Mouse (Mus musculus) neural tube, postnatal 0 days (tissue): Measurements from ENCODE around the gene Smad5. TPM values are rescaled to one million over a fixed set of nuclear protein-coding genes. Genes with fewer than 3 reads are reported as not detected.

Experiments used
- polyA plus RNA-seq: library from polyadenylated mRNA; unstranded; fragments of >200 nt; fragmentation: Nextera tagmentation; extraction: Ambion mirVana; gene quantifications from 2 replicates; pipeline ENCODE4 v1.2.1, GENCODE M21; 2015

Gene Smad5
- 11.4 and 15.1 TPM in 2 replicates for polyA plus RNA-seq

DNA sequence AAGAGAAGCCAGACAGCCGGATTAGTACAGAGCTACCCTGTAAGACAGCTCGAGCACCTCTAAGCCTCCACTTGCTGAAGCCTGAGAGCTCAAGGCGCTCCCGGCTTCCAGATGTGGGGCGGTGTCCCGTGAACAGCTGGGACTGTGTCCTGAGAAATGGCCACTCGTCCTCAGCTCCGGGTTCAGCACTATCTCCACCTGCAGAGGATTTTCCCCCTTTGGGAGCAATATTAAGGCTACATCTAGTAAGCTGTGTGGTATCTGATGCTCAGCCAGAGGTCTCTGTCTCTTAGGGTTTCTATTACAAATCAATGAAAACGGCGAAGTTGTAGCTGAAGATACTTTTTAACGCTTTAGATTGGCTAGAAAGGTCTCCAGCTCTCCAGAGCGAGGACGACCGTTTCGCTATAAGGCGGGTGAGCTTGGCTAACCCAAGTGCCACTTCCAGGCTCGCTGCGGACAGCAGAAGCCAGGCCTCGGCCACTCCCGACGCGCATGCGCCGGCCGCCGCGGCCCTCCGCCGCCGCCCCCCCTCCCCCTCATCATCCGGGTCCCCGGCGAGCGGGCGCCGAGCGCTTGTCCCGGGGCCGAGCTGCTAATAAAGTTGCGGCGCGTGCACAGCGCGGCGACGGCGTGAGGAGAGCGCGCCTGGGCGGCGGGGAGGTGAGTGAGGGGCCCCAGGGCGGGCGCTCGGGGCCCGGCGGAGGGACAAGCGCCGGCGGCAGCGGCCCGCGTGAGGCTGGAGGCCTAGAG is at the start of gene Smad5:
Gene Smad5 (plus strand): TSS at position 542 of the 753 bp plus-strand sequence.

DNA sequence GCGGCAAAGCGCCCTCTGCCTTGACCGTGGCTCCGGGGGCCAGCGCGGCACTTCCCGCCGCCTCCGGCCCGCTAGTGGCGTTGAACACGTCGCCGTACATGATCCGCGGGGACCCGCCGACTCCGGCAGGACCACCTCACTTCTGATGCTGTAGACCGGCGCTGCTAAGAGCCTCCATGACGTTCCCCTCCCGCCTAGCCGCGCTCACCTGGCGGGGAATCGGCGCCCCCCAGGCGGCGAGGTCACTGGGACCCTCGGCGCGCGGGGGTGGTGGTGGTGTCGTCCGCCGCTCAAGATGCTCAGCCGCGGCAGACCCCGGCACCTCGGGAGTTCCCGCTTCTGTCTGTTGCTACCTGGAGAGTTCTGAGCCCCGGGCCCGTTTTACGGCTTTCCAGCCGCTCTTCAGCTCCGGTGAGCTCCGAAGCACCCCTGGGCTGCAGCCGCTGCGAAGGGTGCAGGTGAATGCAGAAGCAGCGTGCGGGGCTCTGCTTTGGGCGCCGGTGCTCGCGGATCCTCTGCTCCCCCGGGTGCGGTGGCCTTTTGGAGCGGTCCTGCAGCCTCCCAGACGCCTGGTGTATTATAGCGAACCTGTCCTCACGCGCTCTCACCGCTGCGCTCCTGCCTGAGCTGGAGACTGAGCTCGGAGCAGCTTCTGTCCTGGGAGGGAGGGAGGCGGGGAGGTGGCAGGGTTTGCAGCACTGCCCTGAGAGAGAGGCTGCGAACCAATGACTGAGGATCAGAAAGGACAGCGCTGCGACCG is 50.6 kb downstream of the Smad5 start, which contains the start of gene Gm45623:
Gene Gm45623 (minus strand): TSS at position 636 of the 760 bp plus-strand sequence.

Other genes with a start within 250 kb of the Smad5 start
- not detected in 2 replicates for gene Il9, start 220.8 kb upstream of the Smad5 start, polyA plus RNA-seq
- gene Fbxl21, start 180.5 kb upstream of the Smad5 start, polyA plus RNA-seq, result 6.0 and 7.1 TPM in 2 replicates
- gene Lect2, start 154.5 kb upstream of the Smad5 start, polyA plus RNA-seq, result not detected in 2 replicates
- gene Tgfbi, start 93.5 kb upstream of the Smad5 start, polyA plus RNA-seq, result 17.1 and 17.6 TPM in 2 replicates
- 2.1 and 2.4 TPM in 2 replicates for gene Gm45623, start 50.8 kb downstream of the Smad5 start, polyA plus RNA-seq
- 4.1 and 4.9 TPM in 2 replicates for gene Trpc7, start 193.0 kb downstream of the Smad5 start, polyA plus RNA-seq